Mouse (Mus musculus) stomach, postnatal 0 days (tissue): ENCODE data around the gene Clec4a3. TPM values are rescaled to one million over a fixed set of nuclear protein-coding genes. Genes with fewer than 3 reads are reported as not detected.

Source experiments
- ATAC-seq: fragments of 200-750 bp; cut with Nextera tagmentation; 2 replicates; pipeline ENCODE4 v1.8.0; 2017; ENCODE audit not compliant: low FRiP score, low TSS enrichment
- DNase-seq: peaks from one replicate; pipeline ENCODE4 v3.0.0-alpha.2; 2016; ENCODE audit warnings: low spot score
- H3K27ac ChIP-seq: fragments of 300-500 bp; sonication (generic); replicated peaks from 2 replicates; pipeline ENCODE4 v1.5.1; 2014; ENCODE audit warnings: mild to moderate bottlenecking, control low read depth
- H3K27me3 ChIP-seq: fragments of 300-500 bp; sonication (generic); 2 replicates; pipeline ENCODE4 v1.6.1; 2014; ENCODE audit warnings: low read length; ENCODE audit not compliant: control insufficient read depth, insufficient read depth
- H3K36me3 ChIP-seq: fragments of 300-500 bp; sonication (generic); 2 replicates; pipeline ENCODE4 v1.6.1; 2014; ENCODE audit warnings: low read length, mixed read lengths; ENCODE audit not compliant: control insufficient read depth, insufficient read depth
- H3K4me1 ChIP-seq: fragments of 300-500 bp; sonication (generic); replicated peaks from 2 replicates; pipeline ENCODE4 v1.6.1; 2014; ENCODE audit warnings: antibody characterized with exemption; ENCODE audit not compliant: control insufficient read depth, insufficient read depth
- H3K4me2 ChIP-seq: fragments of 300-500 bp; sonication (generic); replicated peaks from 2 replicates; pipeline ENCODE4 v1.6.1; 2014; ENCODE audit warnings: low read depth, mild to moderate bottlenecking, control low read depth, moderate library complexity
- H3K4me3 ChIP-seq: fragments of 300-500 bp; sonication (generic); 2 replicates; pipeline ENCODE4 v1.5.1; 2014; ENCODE audit warnings: low read depth, low read length, control low read depth
- H3K9ac ChIP-seq: fragments of 300-500 bp; sonication (generic); 2 replicates; pipeline ENCODE4 v1.6.1; 2014; ENCODE audit warnings: mild to moderate bottlenecking, low read length, control low read depth, mixed read lengths
- H3K9me3 ChIP-seq: fragments of 300-500 bp; sonication (generic); 2 replicates; pipeline ENCODE4 v1.6.1; 2016; ENCODE audit warnings: low read length; ENCODE audit not compliant: control insufficient read depth
- CTCF ChIP-seq: IDR thresholded peaks from 2 replicates; pipeline ENCODE4 v1.5.1; 2016; ENCODE audit warnings: antibody characterized with exemption, low read depth, mild to moderate bottlenecking, moderate library complexity
- EP300 ChIP-seq: optimal IDR thresholded peaks from 2 replicates; pipeline ENCODE3; 2016; ENCODE audit warnings: antibody characterized with exemption
- WGBS: fragments of 180-500 bp; shearing (Covaris S2); extraction: QIAGEN DNeasy Blood & Tissue Kit; methylation state at CpG from one replicate; pipeline ENCODE4 v1.1.7; 2014; 5-methylcytosine and 5-hydroxymethylcytosine counted together
- polyA plus RNA-seq: library from polyadenylated mRNA; unstranded; fragments of >200 nt; fragmentation: Nextera tagmentation; extraction: Ambion mirVana; gene quantifications from 2 replicates; pipeline ENCODE4 v1.2.1, GENCODE M21; 2015

Clec4a3 gene
- polyA plus RNA-seq, result 3.1 and 3.3 TPM in 2 replicates

DNA sequence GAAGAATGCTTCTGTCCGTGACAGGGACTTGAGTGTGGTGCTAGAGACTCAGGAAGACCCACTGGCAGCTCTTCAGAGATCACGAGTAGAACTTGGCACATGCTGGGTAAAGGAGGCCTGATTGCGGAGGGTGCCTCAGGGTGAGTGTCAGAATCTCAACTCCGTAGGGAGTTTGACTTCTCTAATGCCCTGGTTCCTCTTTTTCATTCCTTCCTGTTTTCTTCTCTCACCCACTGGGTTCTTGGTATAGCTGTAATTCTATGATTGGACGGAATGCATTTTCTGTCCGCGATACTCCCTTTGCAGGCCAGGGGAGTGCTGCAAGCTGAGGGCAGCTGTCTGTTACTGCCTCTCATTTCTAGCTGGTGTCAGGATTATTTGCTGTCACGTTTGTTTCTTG lies at the start of gene Clec4a3:
Gene Clec4a3 (plus strand): TSS at position 115 of the 400 bp plus-strand sequence.
- no peaks in the 10 kb centered on the region for H3K36me3 ChIP-seq
- no peaks in the 10 kb centered on the region for H3K9me3 ChIP-seq
- no peak within 1 kb of the TSS for H3K9ac ChIP-seq
- ATAC-seq (no peak), DNase-seq (no peak)
- H3K27ac ChIP-seq, result no peak within 1 kb of the TSS
- H3K27me3 ChIP-seq, result no peaks in the 10 kb centered on the region
- no peaks in the 10 kb centered on the region for H3K4me1 ChIP-seq
- WGBS, result 84% methylated on average over 8 of the region's 8 CpGs
- no peak within 1 kb of the TSS for H3K4me3 ChIP-seq
- TF ChIP-seq EP300, result no peak
- no peak for TF ChIP-seq CTCF
- H3K4me2 ChIP-seq, result no peak within 1 kb of the TSS

- TF ChIP-seq EP300 (no peak), CTCF (no peak)
- DNase-seq, result no peak
These were observed 32.4 kb upstream of the Clec4a3 start for GRCm38 (mm10) chr6:122919922-122920321.

DNA sequence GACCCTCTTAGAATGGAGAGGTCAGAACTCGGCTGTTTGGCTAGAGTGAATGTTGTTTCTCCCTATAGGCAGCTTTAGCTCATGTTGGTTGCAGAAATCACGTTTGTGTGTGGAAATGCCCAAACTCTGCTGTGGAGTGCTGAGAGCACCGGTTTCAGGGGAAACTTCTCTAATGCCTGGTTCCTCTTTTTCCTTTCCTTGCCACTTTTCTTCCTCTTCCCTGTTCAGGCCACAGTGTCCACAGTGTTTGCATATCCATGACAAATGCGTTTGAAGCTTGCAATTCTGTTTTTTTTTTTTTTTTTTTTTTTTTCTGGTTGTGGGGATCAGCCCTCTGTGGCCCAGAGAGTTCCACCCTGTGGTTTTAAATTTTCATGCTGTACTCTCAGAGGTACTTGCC lies 30.9 kb upstream of the Clec4a3 start, which contains the start of gene Clec4a1:
Gene Clec4a1 (plus strand): TSS at position 398 of the 400 bp plus-strand sequence.
- no peak within 1 kb of the TSS for H3K4me2 ChIP-seq
- TF ChIP-seq EP300 (no peak), CTCF (no peak)
- H3K27me3 ChIP-seq, result no peaks in the 10 kb centered on the region
- no peak within 1 kb of the TSS for H3K4me3 ChIP-seq
- DNase-seq, result no peak
- WGBS, result 45% methylated on average over 4 of the region's 4 CpGs
- ATAC-seq, result no peak
- H3K27ac ChIP-seq, result no peak within 1 kb of the TSS
- H3K36me3 ChIP-seq, result no peaks in the 10 kb centered on the region
- no peak within 1 kb of the TSS for H3K9ac ChIP-seq
- H3K4me1 ChIP-seq, result no peaks in the 10 kb centered on the region
- no peaks in the 10 kb centered on the region for H3K9me3 ChIP-seq

More at GRCm38 (mm10) chr6:122919922-122920321, 32.4 kb upstream of the Clec4a3 start:
- Histone ChIP-seq H3K4me2 (no peak overlapping the region), H3K27me3 (no peaks in the 10 kb centered on the region), H3K27ac (no peak overlapping the region), H3K4me1 (no peaks in the 10 kb centered on the region), H3K36me3 (no peaks in the 10 kb centered on the region), H3K4me3 (no peak overlapping the region), H3K9me3 (no peaks in the 10 kb centered on the region), H3K9ac (no peak overlapping the region)
- no peak for ATAC-seq
- 39% methylated on average over 4 of the region's 4 CpGs for WGBS

DNA sequence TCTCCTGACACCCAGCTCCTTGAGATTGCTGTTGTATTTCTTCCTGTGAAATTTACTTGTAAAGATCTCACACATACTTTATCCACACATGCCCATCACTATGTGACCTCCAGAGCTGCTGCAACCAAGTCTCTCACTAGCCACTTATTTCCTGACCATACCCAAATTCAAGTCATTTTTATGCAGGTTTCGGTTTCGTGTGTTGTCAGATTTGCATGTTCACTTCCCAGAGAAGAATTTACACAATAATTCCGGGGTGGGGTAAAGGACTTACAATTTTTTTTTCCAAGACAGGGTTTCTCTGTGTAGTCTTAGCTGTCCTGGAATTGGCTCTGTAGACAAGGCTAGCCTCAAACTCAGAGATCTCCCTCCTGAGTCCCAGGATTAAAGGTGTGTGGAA lies 17.5 kb upstream of the Clec4a3 start:
- no peaks in the 10 kb centered on the region for H3K27me3 ChIP-seq
- no peaks in the 10 kb centered on the region for H3K9me3 ChIP-seq
- no peak for DNase-seq
- WGBS, result 78% methylated on average over 3 of the region's 3 CpGs
- no peaks in the 10 kb centered on the region for H3K4me1 ChIP-seq
- no peaks in the 10 kb centered on the region for H3K36me3 ChIP-seq
- H3K4me3 ChIP-seq, result no peak overlapping the region
- no peak overlapping the region for H3K9ac ChIP-seq
- no peak overlapping the region for H3K4me2 ChIP-seq
- no peak overlapping the region for H3K27ac ChIP-seq
- no peak for ATAC-seq
- no peak for TF ChIP-seq CTCF

- TF ChIP-seq CTCF (no peak), EP300 (no peak)
- Histone ChIP-seq H3K4me3 (no peak overlapping the region), H3K4me1 (no peaks in the 10 kb centered on the region), H3K27ac (no peak overlapping the region), H3K27me3 (no peaks in the 10 kb centered on the region), H3K9ac (no peak overlapping the region), H3K36me3 (no peaks in the 10 kb centered on the region), H3K9me3 (no peaks in the 10 kb centered on the region), H3K4me2 (no peak overlapping the region)
- WGBS, result 72% methylated on average over 5 of the region's 5 CpGs
- ATAC-seq (no peak), DNase-seq (no peak)
These were observed 12.7 kb upstream of the Clec4a3 start for GRCm38 (mm10) chr6:122939618-122940017.

DNA sequence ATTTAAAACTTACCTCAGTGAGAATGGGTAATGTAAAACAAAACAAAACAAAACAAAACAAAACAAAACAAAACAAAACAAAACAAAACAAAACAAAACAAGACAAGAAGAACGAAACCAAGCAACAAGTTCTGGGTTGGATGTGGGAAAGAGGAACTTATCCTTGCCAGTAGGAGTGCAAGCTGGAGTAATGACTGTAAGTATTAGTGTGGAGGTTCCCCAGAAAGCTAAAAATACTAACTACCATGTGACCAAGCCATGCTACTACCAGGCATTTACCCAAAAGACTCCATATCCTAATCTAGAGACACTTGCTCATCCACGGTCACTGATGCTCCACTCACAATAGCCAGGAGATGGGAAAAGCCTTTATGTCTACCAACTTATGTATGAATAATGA lies 5.6 kb upstream of the Clec4a3 start:
- H3K4me3 ChIP-seq, result no peak overlapping the region
- TF ChIP-seq EP300, result no peak
- TF ChIP-seq CTCF, result no peak
- no peak overlapping the region for H3K9ac ChIP-seq
- no peak overlapping the region for H3K27ac ChIP-seq
- no peaks in the 10 kb centered on the region for H3K27me3 ChIP-seq
- H3K36me3 ChIP-seq, result no peaks in the 10 kb centered on the region
- 80% methylated on average over 2 of the region's 2 CpGs for WGBS
- H3K9me3 ChIP-seq, result no peaks in the 10 kb centered on the region
- ATAC-seq, result no peak
- no peak overlapping the region for H3K4me2 ChIP-seq
- H3K4me1 ChIP-seq, result no peaks in the 10 kb centered on the region
- DNase-seq, result no peak
